Mouse (Mus musculus) midbrain, embryonic 14.5 days (tissue): ENCODE data around the gene Cep19. TPM values are rescaled to one million over a fixed set of nuclear protein-coding genes. Genes with fewer than 3 reads are reported as not detected.

Experiments used
- ATAC-seq: fragments of 200-750 bp; cut with Nextera tagmentation; 2 replicates; pipeline ENCODE4 v1.8.0; 2017; ENCODE audit warnings: moderate number of reproducible peaks, moderate library complexity; ENCODE audit not compliant: low FRiP score, low TSS enrichment
- DNase-seq: peaks from one replicate; pipeline ENCODE4 v3.0.0-alpha.2; 2015
- H3K27ac ChIP-seq: fragments of 300-500 bp; sonication (generic); replicated peaks from 2 replicates; pipeline ENCODE4 v1.5.1; 2014; ENCODE audit warnings: mild to moderate bottlenecking, low read depth, low read length, moderate library complexity
- H3K27me3 ChIP-seq: fragments of 300-500 bp; sonication (generic); 2 replicates; pipeline ENCODE4 v1.6.1; 2014; ENCODE audit warnings: low read length, control low read depth, mixed read lengths; ENCODE audit not compliant: control insufficient read depth, insufficient read depth
- H3K36me3 ChIP-seq: fragments of 300-500 bp; sonication (generic); 2 replicates; pipeline ENCODE4 v1.6.1; 2014; ENCODE audit warnings: low read length, control low read depth; ENCODE audit not compliant: control insufficient read depth, insufficient read depth
- H3K4me1 ChIP-seq: fragments of 300-500 bp; sonication (generic); 2 replicates; pipeline ENCODE4 v1.6.1; 2014; ENCODE audit warnings: mild to moderate bottlenecking, antibody characterized with exemption, low read length, control low read depth; ENCODE audit not compliant: control insufficient read depth, insufficient read depth
- H3K4me2 ChIP-seq: fragments of 300-500 bp; sonication (generic); 2 replicates; pipeline ENCODE4 v1.6.1; 2014; ENCODE audit warnings: mild to moderate bottlenecking, low read length, moderate library complexity
- H3K4me3 ChIP-seq: fragments of 300-500 bp; sonication (generic); replicated peaks from 2 replicates; pipeline ENCODE4 v1.5.1; 2014; ENCODE audit warnings: low read depth, low read length
- H3K9ac ChIP-seq: fragments of 300-500 bp; sonication (generic); replicated peaks from 2 replicates; pipeline ENCODE4 v1.6.1; 2014; ENCODE audit warnings: mild to moderate bottlenecking, low read length, moderate library complexity
- H3K9me3 ChIP-seq: fragments of 300-500 bp; sonication (generic); 2 replicates; pipeline ENCODE4 v1.6.1; 2016; ENCODE audit warnings: low read length, control low read depth, mixed read lengths; ENCODE audit not compliant: control insufficient read depth
- WGBS: fragments of 180-500 bp; shearing (Covaris S2); extraction: QIAGEN DNeasy Blood & Tissue Kit; methylation state at CpG from one replicate; pipeline ENCODE4 v1.1.7; 2014; 5-methylcytosine and 5-hydroxymethylcytosine counted together
- polyA plus RNA-seq: library from polyadenylated mRNA; unstranded; fragments of >200 nt; fragmentation: Nextera tagmentation; extraction: Ambion mirVana; gene quantifications from 2 replicates; pipeline ENCODE4 v1.2.1, GENCODE M21; 2014

Gene Cep19
- polyA plus RNA-seq, 1 experiment from 2014 or later: 50.9 TPM

DNA sequence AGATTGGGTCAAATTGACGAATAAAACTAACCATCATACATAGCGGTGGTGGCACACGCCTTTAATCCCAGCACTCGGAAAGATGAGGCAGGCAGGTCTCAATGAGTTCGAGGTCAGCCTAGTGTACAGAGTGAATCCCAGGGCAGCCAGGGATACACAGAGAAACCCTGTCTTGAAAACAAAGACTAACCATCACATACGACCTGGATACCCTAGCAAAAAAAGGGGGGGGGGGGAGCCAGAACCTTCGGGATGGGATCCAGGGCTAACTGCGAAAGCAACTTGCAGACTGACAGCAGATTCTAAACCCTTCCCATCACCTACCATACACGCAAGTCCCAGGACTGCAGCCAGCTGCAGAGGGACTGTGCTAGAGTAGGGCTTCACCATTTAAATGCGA, 14.8 kb downstream of the Cep19 start:
- no peak overlapping the region for H3K4me2 ChIP-seq
- no peak for DNase-seq

DNA sequence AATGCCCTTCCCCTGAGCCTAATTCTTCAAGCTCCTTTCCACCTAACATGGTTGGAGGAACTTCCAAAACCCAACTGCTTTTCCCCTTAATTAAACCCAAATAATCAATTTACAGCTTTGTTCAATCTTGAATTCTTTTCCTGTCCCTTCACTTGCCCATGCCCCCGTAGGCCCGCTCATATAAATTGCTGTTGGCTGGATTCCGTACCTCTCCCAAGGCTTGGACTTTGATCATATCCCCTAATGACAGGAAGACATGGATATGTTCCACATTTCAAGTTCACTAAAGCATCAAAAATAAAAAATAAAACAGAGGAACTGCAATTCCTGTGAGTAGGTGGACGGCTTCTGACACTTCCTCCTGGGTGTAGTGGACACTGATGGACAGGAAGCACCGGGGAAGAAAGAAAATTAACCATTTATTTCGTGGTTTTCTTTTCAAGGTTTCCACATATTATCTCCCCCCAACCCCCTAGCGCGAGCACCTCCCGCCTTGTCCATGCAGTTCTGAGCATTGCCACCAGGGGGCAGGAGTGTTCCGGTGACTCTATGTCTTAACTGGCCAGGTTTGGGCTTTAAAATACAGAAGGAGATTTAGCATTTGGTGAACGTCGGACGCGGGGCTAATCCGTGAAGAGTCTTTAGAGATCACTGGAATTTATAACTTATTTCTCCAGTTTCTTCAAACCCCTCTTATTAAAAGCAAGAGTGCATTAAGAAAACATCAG, 15.5 kb downstream of the Cep19 start:
- no peak overlapping the region; the same call in 1 of the 2 replicates for H3K4me2 ChIP-seq
- H3K36me3 ChIP-seq: no peaks in the 10 kb centered on the region
- ATAC-seq (no peak), DNase-seq (peak; percentile 84)
- no peak overlapping the region for H3K9ac ChIP-seq
- WGBS: 20% methylated on average over 15 of the region's 15 CpGs
- H3K4me1 ChIP-seq: no peaks in the 10 kb centered on the region
- H3K27ac ChIP-seq: no peak overlapping the region
- H3K9me3 ChIP-seq: no peaks in the 10 kb centered on the region
- H3K27me3 ChIP-seq: no peaks in the 10 kb centered on the region
- no peak overlapping the region for H3K4me3 ChIP-seq

More for the DNA sequence above, 14.8 kb downstream of the Cep19 start:
- WGBS: 87% methylated on average over 10 of the region's 10 CpGs
- no peaks in the 10 kb centered on the region for H3K4me1 ChIP-seq
- H3K36me3 ChIP-seq: 0 out of 2 replicates have a peak, but pooled peaks cover 3% of the 10 kb centered on the region
- ATAC-seq: no peak
- H3K27ac ChIP-seq: no peak overlapping the region
- H3K27me3 ChIP-seq: no peaks in the 10 kb centered on the region
- no peaks in the 10 kb centered on the region for H3K9me3 ChIP-seq
- H3K9ac ChIP-seq: no peak overlapping the region
- no peak overlapping the region for H3K4me3 ChIP-seq

DNA sequence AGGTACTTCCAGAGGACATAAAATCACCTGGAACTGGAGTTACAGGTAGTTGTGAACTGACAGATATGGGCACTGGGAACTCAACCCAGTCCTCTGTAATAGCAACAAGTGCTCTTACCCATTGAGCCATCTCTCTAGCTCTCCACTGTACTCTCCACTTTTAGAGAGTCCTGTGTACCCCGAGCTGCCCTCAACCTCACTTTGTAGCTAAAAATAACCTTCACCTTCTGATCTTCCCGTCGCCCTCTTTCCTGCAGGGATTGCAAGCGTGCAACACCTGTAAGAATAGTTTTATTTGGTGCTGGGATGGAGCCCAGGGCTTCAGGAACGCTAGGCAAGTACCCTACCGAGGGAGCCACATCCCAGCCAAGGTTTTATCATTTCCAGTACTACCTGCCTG, 16.2 kb downstream of the Cep19 start:
- no peak overlapping the region for H3K4me2 ChIP-seq
- H3K27me3 ChIP-seq: no peaks in the 10 kb centered on the region
- H3K36me3 ChIP-seq: no peaks in the 10 kb centered on the region
- DNase-seq: no peak
- no peak overlapping the region for H3K4me3 ChIP-seq
- no peak overlapping the region for H3K9ac ChIP-seq
- no peaks in the 10 kb centered on the region for H3K4me1 ChIP-seq
- WGBS: 72% methylated on average over 6 of the region's 6 CpGs
- H3K9me3 ChIP-seq: no peaks in the 10 kb centered on the region
- no peak for ATAC-seq
- no peak overlapping the region for H3K27ac ChIP-seq

DNA sequence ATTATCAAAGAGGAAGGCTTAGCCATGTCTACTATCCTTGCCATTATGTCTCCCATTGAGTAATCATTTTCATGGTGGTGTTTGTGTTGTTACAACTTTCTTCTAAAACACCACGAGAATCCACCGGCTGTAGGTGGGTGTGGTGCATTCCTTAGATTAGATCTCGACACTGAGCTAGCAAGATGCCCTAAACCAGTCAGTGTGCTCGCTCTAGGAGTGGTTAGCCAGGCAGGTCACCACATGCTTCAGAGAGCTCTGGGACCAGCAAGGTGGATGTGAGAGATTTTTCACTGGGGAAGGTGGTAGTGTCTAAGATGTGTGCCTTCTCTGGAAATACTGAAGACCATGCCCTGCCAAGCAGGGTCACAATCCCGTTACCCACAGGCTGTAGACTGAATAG, 16.6 kb downstream of the Cep19 start:
- H3K4me1 ChIP-seq: no peaks in the 10 kb centered on the region
- no peak overlapping the region for H3K9ac ChIP-seq
- no peaks in the 10 kb centered on the region for H3K36me3 ChIP-seq
- no peak overlapping the region for H3K4me2 ChIP-seq
- H3K4me3 ChIP-seq: no peak overlapping the region
- DNase-seq: no peak
- no peak overlapping the region for H3K27ac ChIP-seq
- no peak for ATAC-seq
- no peaks in the 10 kb centered on the region for H3K27me3 ChIP-seq
- WGBS: 69% methylated on average over 5 of the region's 5 CpGs
- H3K9me3 ChIP-seq: no peaks in the 10 kb centered on the region

DNA sequence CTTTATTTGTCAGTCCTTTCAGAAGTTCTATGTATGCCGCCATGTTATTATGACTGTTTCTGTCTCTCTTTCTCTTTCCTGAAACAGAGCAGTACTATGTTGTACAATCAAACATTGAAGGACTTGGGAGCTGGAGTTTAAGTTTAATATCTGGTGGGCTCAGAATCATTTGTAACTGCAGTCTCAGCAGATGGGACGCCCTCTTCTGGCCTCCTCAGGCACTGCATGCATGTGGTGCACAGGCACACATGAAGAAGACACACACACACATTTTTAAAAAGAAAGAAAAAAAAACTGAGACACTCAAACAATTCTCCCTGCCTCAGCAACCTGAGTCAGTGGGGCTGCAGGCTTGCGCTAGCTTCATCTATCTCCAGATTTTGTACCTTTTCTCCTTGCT, 20.9 kb downstream of the Cep19 start:
- no peaks in the 10 kb centered on the region for H3K9me3 ChIP-seq
- no peaks in the 10 kb centered on the region for H3K4me1 ChIP-seq
- no peak for ATAC-seq
- no peak overlapping the region for H3K9ac ChIP-seq
- no peaks in the 10 kb centered on the region for H3K36me3 ChIP-seq
- no peak overlapping the region for H3K4me3 ChIP-seq
- H3K27me3 ChIP-seq: no peaks in the 10 kb centered on the region
- 80% methylated on average over 3 of the region's 3 CpGs for WGBS
- H3K4me2 ChIP-seq: no peak overlapping the region
- H3K27ac ChIP-seq: no peak overlapping the region
- DNase-seq: no peak

DNA sequence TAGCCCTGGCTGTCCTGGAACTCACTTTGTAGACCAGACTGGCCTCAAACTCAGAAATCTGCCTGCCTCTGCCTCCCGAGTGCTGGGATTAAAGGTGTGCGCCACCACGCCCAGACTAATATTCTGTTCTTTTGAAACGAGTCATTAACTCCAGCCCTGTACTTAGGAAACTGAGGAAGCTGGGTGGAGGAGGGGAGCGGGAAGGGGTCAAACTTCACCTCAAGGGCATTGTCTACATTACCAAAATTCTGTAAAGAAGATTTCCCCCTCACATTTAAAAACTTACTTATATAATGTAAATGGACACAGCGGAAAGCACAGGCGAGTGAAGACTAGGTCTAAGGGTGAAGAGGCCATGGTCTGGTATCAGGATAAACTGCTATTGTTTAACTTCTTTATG, 24.4 kb downstream of the Cep19 start:
- Histone ChIP-seq H3K4me1 (no peaks in the 10 kb centered on the region), H3K36me3 (no peaks in the 10 kb centered on the region), H3K4me2 (no peak overlapping the region), H3K4me3 (no peak overlapping the region), H3K9ac (no peak overlapping the region), H3K9me3 (no peaks in the 10 kb centered on the region), H3K27me3 (no peaks in the 10 kb centered on the region), H3K27ac (no peak overlapping the region)
- DNase-seq (no peak), ATAC-seq (no peak)
- 92% methylated on average over 7 of the region's 7 CpGs for WGBS

DNA sequence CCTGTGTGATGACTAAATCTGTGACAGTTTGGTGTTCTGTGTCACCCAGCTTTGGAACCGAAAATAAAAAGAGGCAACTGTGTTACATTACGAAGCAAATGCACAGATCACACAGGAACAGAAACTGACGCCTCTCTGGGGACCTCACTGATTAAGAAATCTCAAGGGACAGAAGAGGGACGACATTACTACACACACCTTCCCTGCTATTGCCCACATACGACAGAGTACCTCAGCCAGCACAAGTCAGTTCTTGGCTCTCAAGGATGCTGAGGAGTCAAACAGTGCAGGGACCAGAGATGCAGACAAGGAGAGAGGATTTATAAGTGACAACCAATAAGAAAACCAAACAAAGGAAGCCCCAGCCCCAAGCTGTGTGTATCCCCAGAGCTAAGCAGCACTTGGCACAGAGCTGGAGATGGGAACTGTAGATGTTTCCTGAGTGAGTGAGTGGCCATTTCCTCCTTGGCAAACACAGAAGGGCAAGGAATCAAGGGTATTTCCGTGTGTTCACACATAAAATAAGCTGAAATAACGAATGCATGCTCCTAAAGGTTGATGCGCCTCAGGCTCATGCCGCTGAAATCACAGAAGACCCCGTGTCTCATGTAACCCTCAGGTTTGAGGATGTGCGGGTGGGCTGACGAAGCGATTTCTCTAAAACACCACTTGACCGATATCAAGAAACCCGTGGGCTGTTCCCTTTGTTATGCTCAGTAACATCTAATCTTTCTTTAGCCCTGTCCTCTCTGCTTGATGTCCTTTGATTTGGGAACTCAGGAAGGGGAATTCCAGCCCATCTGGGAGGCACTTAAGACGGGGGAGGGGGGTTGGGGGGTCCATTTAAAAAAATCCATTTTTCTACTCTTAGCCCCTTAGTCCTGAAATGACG, 25.1 kb downstream of the Cep19 start:
- ATAC-seq: no peak
- H3K9ac ChIP-seq: no peak overlapping the region
- no peak overlapping the region for H3K4me3 ChIP-seq
- no peaks in the 10 kb centered on the region for H3K4me1 ChIP-seq
- 68% methylated on average over 17 of the region's 17 CpGs for WGBS
- H3K4me2 ChIP-seq: no peak overlapping the region
- DNase-seq: no peak
- no peaks in the 10 kb centered on the region for H3K36me3 ChIP-seq
- no peaks in the 10 kb centered on the region for H3K9me3 ChIP-seq
- H3K27me3 ChIP-seq: no peaks in the 10 kb centered on the region
- no peak overlapping the region for H3K27ac ChIP-seq

DNA sequence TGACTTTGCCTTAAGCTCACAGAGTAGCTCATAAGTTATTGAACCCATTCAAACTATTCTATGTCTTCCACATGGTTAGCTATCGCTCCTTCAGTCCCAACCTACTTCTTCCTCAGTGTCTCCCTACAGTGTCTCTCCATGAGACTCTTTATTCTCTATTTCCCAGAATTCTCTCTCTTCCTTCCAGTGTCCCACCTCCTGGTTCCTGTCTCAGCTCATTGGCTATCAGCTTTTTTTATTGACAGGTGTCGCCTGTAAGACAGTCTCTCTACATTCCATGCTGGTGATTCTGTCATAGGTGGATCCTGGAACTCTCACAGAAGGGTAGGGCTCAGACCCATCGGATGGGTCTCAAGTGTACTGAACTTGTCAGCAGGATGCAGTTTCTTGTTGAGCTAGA, 25.8 kb downstream of the Cep19 start:
- WGBS: 94% methylated on average over 3 of the region's 3 CpGs
- Histone ChIP-seq H3K4me3 (no peak overlapping the region), H3K36me3 (no peaks in the 10 kb centered on the region), H3K4me2 (no peak overlapping the region), H3K27me3 (no peaks in the 10 kb centered on the region), H3K4me1 (no peaks in the 10 kb centered on the region), H3K9me3 (no peaks in the 10 kb centered on the region), H3K9ac (no peak overlapping the region), H3K27ac (no peak overlapping the region)
- ATAC-seq: no peak
- DNase-seq: no peak

DNA sequence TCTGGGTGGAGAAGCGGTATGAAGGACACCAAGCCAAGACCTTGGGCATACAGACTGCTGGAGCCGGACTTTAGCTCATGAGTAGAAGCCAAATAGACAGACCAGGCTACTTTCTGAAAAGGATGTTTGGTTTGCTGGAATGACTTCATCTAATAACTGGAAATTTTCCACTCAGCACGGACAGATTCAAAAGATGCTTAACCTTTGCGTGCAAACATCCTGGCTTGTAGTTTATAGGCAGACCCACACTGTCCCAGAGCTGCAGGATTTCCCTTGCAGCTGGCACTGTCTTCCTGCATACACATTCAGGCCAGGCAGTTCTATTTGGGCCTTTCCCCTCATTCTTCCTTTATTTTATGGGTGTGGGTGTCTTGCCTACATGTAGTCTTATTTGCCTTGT, 27.4 kb downstream of the Cep19 start:
- Histone ChIP-seq H3K4me1 (no peaks in the 10 kb centered on the region), H3K4me3 (no peak overlapping the region), H3K27me3 (no peaks in the 10 kb centered on the region), H3K36me3 (no peaks in the 10 kb centered on the region), H3K9ac (no peak overlapping the region), H3K9me3 (no peaks in the 10 kb centered on the region), H3K27ac (no peak overlapping the region), H3K4me2 (no peak overlapping the region)
- WGBS: 95% methylated on average over 4 of the region's 4 CpGs
- DNase-seq (no peak), ATAC-seq (no peak)
